Mouse (Mus musculus) ES-E14 (cell line): ENCODE results near the gene Mmrn2.

Experiments
- HCFC1 ChIP-seq: IDR thresholded peaks from 2 replicates; pipeline ENCODE4 v1.6.1; 2012; ENCODE audit warnings: low read length, inconsistent platforms, borderline replicate concordance; ENCODE audit not compliant: insufficient read depth
- ZC3H11A ChIP-seq: IDR thresholded peaks from 2 replicates; pipeline ENCODE4 v1.6.1; 2012; ENCODE audit warnings: low read depth, mild to moderate bottlenecking, inconsistent platforms, low read length, borderline replicate concordance
- ZNF384 ChIP-seq: IDR thresholded peaks from 2 replicates; pipeline ENCODE4 v1.6.1; 2012; ENCODE audit warnings: low read depth, low read length, inconsistent platforms

DNA sequence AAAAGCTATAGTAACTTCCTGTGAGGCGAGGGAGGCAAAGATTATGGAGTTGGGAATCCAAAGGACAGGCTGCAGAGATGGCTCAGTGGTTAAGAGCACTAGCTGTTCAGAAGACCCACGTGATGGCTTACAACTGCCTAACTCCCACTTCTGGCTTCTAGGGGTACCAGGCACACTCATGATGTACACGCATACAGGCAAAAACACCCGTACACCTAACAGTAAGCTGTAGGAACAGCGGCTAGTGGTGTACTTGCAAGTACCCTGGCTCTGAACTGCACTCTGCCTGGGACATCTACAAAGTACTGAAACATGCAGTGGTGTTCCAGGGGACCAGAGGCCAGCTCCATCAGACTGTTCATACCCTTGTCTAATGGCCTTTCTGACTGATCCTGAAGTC, 28.2 kb upstream of the Mmrn2 start:
- TF ChIP-seq ZNF384 (no peak), ZC3H11A (no peak), HCFC1 (no peak)
